Mouse (Mus musculus): ENCODE results near the gene Msln.

Gene Msln

GRCm38 (mm10) chr17:25754241-25754640, at the start of gene Msln:
TSS of gene Msln (minus strand) at chr17:25754378.
- peak; percentile 52 for DNase-seq (ENCODE audit: low read depth)

- DNase-seq (ENCODE audit: low read depth), result peak; percentile 93
Measured at GRCm38 (mm10) chr17:25802825-25803517, 48.8 kb upstream of the Msln start.

- DNase-seq (ENCODE audit: low read depth), result peak; percentile 85
Measured at GRCm38 (mm10) chr17:25801029-25801428, 46.9 kb upstream of the Msln start.

- DNase-seq (ENCODE audit: low read depth), result peak; percentile 90
Measured at GRCm38 (mm10) chr17:25796951-25797369, 42.8 kb upstream of the Msln start, which contains the start of gene Metrn. TSS of gene Metrn (minus strand) at chr17:25797136.

GRCm38 (mm10) chr17:25796211-25796771, 42.1 kb upstream of the Msln start:
- DNase-seq (ENCODE audit: low read depth), result peak; percentile 35

- DNase-seq (ENCODE audit: low read depth), result peak; percentile 60
Measured at GRCm38 (mm10) chr17:25795609-25796092, 41.5 kb upstream of the Msln start, which contains the start of gene AC134908.4. TSS of gene AC134908.4 (minus strand) at chr17:25795659.

- DNase-seq (ENCODE audit: low read depth), result no peak
Measured at GRCm38 (mm10) chr17:25794998-25795397, 40.8 kb upstream of the Msln start.

GRCm38 (mm10) chr17:25794197-25794596, 40.0 kb upstream of the Msln start:
- DNase-seq (ENCODE audit: low read depth), result no peak

GRCm38 (mm10) chr17:25792615-25793014, 38.4 kb upstream of the Msln start, which contains the start of gene Fam173a:
TSS of gene Fam173a (minus strand) at chr17:25792901.
- DNase-seq (ENCODE audit: low read depth), result peak; percentile 87

GRCm38 (mm10) chr17:25791843-25792527, 37.8 kb upstream of the Msln start:
- peak; percentile 94 for DNase-seq (ENCODE audit: low read depth)

- no peak for DNase-seq (ENCODE audit: low read depth)
Measured at GRCm38 (mm10) chr17:25791320-25791842, 37.2 kb upstream of the Msln start.

- no peak for DNase-seq (ENCODE audit: low read depth)
Measured at GRCm38 (mm10) chr17:25786781-25787504, 32.8 kb upstream of the Msln start.

GRCm38 (mm10) chr17:25786280-25786679, 32.1 kb upstream of the Msln start, which contains the start of gene Ccdc78:
TSS of gene Ccdc78 (plus strand) at chr17:25786580.
- DNase-seq (ENCODE audit: low read depth), result no peak

- DNase-seq (ENCODE audit: low read depth), result peak; percentile 99
Measured at GRCm38 (mm10) chr17:25785281-25785745, 31.1 kb upstream of the Msln start, which contains the start of gene Haghl. TSS of gene Haghl (minus strand) at chr17:25785673.

- no peak for DNase-seq (ENCODE audit: low read depth)
Measured at GRCm38 (mm10) chr17:25783861-25784574, 29.8 kb upstream of the Msln start.

- DNase-seq (ENCODE audit: low read depth), result no peak
Measured at GRCm38 (mm10) chr17:25783086-25783485, 28.9 kb upstream of the Msln start.

- no peak for DNase-seq (ENCODE audit: low read depth)
Measured at GRCm38 (mm10) chr17:25781339-25781738, 27.2 kb upstream of the Msln start.

- DNase-seq (ENCODE audit: low read depth), result no peak
Measured at GRCm38 (mm10) chr17:25777948-25778347, 23.8 kb upstream of the Msln start.

GRCm38 (mm10) chr17:25775318-25776062, 21.3 kb upstream of the Msln start:
- DNase-seq (ENCODE audit: low read depth), result no peak

GRCm38 (mm10) chr17:25773549-25774120, 19.5 kb upstream of the Msln start, which contains the start of gene Narfl:
TSS of gene Narfl (plus strand) at chr17:25773776.
- peak; percentile 100 for DNase-seq (ENCODE audit: low read depth)
